Mouse (Mus musculus): ENCODE results near the gene March5. TPM values are rescaled to one million over a fixed set of nuclear protein-coding genes. Genes with fewer than 3 reads are reported as not detected.
A peak's percentile ranks its signal among the peaks of the same experiment; 100 is the strongest.
"Not testable (repeated sequence)": the region's sequence is repeated elsewhere in the genome, so short reads cannot be mapped to it uniquely, and the experiment has no call there.

The March5 gene
- polyA plus RNA-seq, 1 experiment from 2014 or later: 76.9 TPM

- H3K4me3 ChIP-seq: peak overlapping the region; percentile 55
These were observed 29.3 kb upstream of the March5 start for GRCm38 (mm10) chr19:37177819-37178708.

GRCm38 (mm10) chr19:37188366-37188948, 18.9 kb upstream of the March5 start:
- no peak overlapping the region for H3K4me3 ChIP-seq
- H3K9ac ChIP-seq: no peak overlapping the region
- H3K27ac ChIP-seq (replicated peaks): no peak overlapping the region
- ATAC-seq (ENCODE audit: extremely low read depth, insufficient number of reproducible peaks, low FRiP score, low TSS enrichment): no peak
- 45% methylated on average over 4 of the region's 4 CpGs for WGBS
- no peak overlapping the region for H3K4me2 ChIP-seq
- no peaks in the 10 kb centered on the region for H3K27me3 ChIP-seq (replicated peaks)
- no peaks in the 10 kb centered on the region for H3K9me3 ChIP-seq
- no peaks in the 10 kb centered on the region for H3K36me3 ChIP-seq
- peaks cover 17% of the 10 kb centered on the region for H3K4me1 ChIP-seq

More at GRCm38 (mm10) chr19:37177819-37178708, 29.3 kb upstream of the March5 start:
- Histone ChIP-seq H3K27me3 (replicated peaks) (peaks cover 8% of the 10 kb centered on the region), H3K4me1 (peaks cover 17% of the 10 kb centered on the region), H3K27ac (replicated peaks) (peak overlapping the region; percentile 52), H3K9me3 (no peaks in the 10 kb centered on the region), H3K9ac (peak overlapping the region; percentile 71), H3K36me3 (no peaks in the 10 kb centered on the region), H3K4me2 (peak overlapping the region; percentile 67)
- WGBS: 13% methylated on average over 17 of the region's 17 CpGs
- no peak for ATAC-seq (ENCODE audit: extremely low read depth, insufficient number of reproducible peaks, low FRiP score, low TSS enrichment)

DNA sequence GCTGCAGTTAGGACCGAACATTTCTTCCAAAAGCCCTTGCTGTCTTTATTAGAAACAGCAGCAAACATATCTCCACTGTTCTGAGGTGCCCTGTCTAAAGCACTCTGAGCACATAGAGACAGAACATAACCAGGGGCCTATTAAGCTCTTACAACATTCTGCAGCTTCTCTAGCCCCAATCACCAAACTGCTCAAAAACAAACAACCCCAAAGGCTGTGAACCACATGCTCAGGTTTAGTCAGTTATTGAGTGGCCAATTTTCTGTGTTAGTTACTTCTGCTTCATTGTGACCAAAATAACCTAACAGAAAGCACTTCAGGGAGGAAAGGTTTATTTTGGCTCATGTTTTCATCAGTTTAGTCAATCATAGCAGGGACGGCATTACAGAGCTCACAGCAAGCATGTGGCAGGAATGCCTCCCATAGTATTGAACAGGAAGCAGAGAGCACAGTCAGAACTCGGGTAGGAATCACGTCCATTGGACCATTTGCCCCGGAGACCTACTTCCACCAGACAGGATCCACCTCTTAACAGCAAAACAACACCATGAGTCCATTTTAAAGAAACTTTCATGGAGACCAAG, 14.8 kb upstream of the March5 start:
- WGBS: 53% methylated on average over 5 of the region's 5 CpGs
- no peaks in the 10 kb centered on the region for H3K36me3 ChIP-seq
- ATAC-seq (ENCODE audit: extremely low read depth, insufficient number of reproducible peaks, low FRiP score, low TSS enrichment): no peak
- H3K27ac ChIP-seq (replicated peaks): peak overlapping the region; percentile 50; the same call in 1 of the 2 replicates
- H3K9me3 ChIP-seq: no peaks in the 10 kb centered on the region
- H3K9ac ChIP-seq: peak overlapping the region; percentile 37; the same call in 1 of the 2 replicates
- no peak overlapping the region for H3K4me3 ChIP-seq
- no peaks in the 10 kb centered on the region for H3K27me3 ChIP-seq (replicated peaks)
- peaks cover 17% of the 10 kb centered on the region for H3K4me1 ChIP-seq
- H3K4me2 ChIP-seq: no peak overlapping the region

DNA sequence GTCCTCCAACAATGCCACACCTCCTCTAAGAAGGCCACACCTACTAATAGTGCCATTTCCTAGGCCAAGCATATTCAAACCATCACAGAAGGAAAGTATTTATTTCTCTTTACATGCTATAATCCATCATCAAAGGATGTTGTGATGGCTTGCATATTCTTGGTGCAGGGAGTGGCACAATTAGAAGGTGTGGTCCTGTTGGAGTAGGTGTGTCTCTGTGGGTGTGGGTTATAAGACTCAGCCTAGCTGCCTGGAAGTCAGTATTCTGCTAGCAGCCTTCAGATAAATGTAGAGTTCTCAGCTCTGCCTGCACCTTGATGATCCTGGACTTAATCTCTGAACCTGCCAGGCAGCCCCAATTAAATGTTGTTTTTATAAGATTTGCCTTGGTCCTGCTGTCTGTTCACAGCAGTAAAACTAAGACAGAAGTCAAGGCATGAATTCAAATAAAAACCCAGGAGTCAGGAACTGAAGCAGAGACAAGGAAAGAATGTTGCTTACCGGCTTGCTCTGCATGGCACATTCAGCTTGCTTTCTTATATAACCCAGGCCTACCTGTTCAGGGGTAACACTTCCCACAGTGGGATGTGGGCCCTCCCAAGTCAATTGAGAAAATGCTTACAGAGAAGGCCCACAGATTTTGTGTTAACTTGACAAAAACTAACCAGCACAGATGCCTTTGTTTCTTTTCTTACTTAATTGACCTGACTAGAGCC, 9.0 kb upstream of the March5 start:
- Histone ChIP-seq H3K27ac (replicated peaks) (no peak overlapping the region), H3K4me1 (peaks cover 11% of the 10 kb centered on the region), H3K36me3 (no peaks in the 10 kb centered on the region), H3K4me2 (no peak overlapping the region), H3K4me3 (no peak overlapping the region), H3K9ac (no peak overlapping the region), H3K9me3 (no peaks in the 10 kb centered on the region), H3K27me3 (replicated peaks) (no peaks in the 10 kb centered on the region)
- no peak for ATAC-seq (ENCODE audit: extremely low read depth, insufficient number of reproducible peaks, low FRiP score, low TSS enrichment)
- WGBS: 72% methylated on average over 1 of the region's 1 CpGs

- no peak for ATAC-seq (ENCODE audit: extremely low read depth, insufficient number of reproducible peaks, low FRiP score, low TSS enrichment)
- Histone ChIP-seq H3K36me3 (no peaks in the 10 kb centered on the region), H3K27me3 (replicated peaks) (no peaks in the 10 kb centered on the region), H3K9ac (no peak overlapping the region; the same call in 1 of the 2 replicates), H3K27ac (replicated peaks) (peak overlapping the region; percentile 63), H3K4me3 (no peak overlapping the region), H3K9me3 (no peaks in the 10 kb centered on the region), H3K4me2 (0 out of 2 replicates have a peak overlapping the region, but pooled peaks have one; percentile 4), H3K4me1 (peaks cover 11% of the 10 kb centered on the region)
- 50% methylated on average over 2 of the region's 2 CpGs for WGBS
These were observed 7.5 kb upstream of the March5 start for GRCm38 (mm10) chr19:37199889-37200288.

- H3K9ac ChIP-seq: no peak overlapping the region
- no peak overlapping the region for H3K27ac ChIP-seq (replicated peaks)
- WGBS: 90% methylated on average over 1 of the region's 1 CpGs
- no peak overlapping the region for H3K4me3 ChIP-seq
- no peak for ATAC-seq (ENCODE audit: extremely low read depth, insufficient number of reproducible peaks, low FRiP score, low TSS enrichment)
- no peaks in the 10 kb centered on the region for H3K27me3 ChIP-seq (replicated peaks)
- H3K9me3 ChIP-seq: no peaks in the 10 kb centered on the region
- no peak overlapping the region for H3K4me2 ChIP-seq
- no peaks in the 10 kb centered on the region for H3K36me3 ChIP-seq
- peaks cover 20% of the 10 kb centered on the region for H3K4me1 ChIP-seq
These were observed 4.0 kb upstream of the March5 start for GRCm38 (mm10) chr19:37203371-37203770.

- ATAC-seq (ENCODE audit: extremely low read depth, insufficient number of reproducible peaks, low FRiP score, low TSS enrichment); H3K9me3 ChIP-seq; H3K9ac ChIP-seq; H3K4me3 ChIP-seq; H3K36me3 ChIP-seq; H3K27ac ChIP-seq (replicated peaks); H3K27me3 ChIP-seq (replicated peaks): not testable (repeated sequence)
- peaks cover 25% of the 10 kb centered on the region for H3K4me1 ChIP-seq
- peak overlapping the region; percentile 82 for H3K4me2 ChIP-seq
These were observed 2.2 kb upstream of the March5 start for GRCm38 (mm10) chr19:37205155-37205554.

GRCm38 (mm10) chr19:37206641-37207302, 571 bp upstream of the March5 start:
- Histone ChIP-seq H3K4me2 (peak overlapping the region; percentile 82), H3K4me1 (peaks cover 23% of the 10 kb centered on the region), H3K27ac (replicated peaks) (peak overlapping the region; percentile 93), H3K9me3 (no peaks in the 10 kb centered on the region), H3K27me3 (replicated peaks) (no peaks in the 10 kb centered on the region), H3K4me3 (peak overlapping the region; percentile 86), H3K36me3 (peaks cover 14% of the 10 kb centered on the region), H3K9ac (peak overlapping the region; percentile 98)
- peak; percentile 40 for ATAC-seq (ENCODE audit: extremely low read depth, insufficient number of reproducible peaks, low FRiP score, low TSS enrichment)
- WGBS: under 1% methylated on average over 47 of the region's 47 CpGs

DNA sequence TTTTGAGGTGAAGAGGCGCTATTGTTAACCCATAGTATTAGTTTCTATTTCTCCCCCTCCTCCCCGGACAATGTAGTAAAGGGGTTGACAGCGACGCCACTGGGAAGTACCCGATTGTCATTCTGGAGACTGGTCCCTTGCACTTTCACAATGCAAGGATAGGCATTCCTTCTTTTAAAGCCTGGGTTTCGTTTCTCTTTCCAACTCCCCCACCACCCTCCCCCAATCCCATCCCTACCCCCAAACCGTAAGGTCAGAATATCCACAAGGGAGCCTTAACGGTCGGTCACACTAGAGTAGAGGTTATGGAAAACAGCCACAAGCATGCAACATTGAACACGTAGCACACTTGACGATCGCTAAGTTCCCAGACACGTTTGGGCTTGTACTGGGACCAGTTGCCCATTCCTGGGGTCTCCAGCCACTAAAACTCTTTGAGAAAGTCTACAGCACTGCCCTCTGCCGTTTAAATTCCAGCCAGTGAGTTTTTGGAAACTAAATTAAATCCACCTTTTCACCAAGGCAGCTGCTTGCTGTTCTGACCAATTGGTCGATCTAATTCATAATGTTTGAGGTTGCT, 923 bp downstream of the March5 start, which contains the start of gene Cpeb3:
Cpeb3 (minus strand) TSS at position 426 of the 580 bp plus-strand sequence.
- WGBS: under 1% methylated on average over 15 of the region's 15 CpGs
- Histone ChIP-seq H3K36me3 (peaks cover 29% of the 10 kb centered on the region), H3K9me3 (no peaks in the 10 kb centered on the region), H3K27ac (replicated peaks) (peak within 1 kb of the TSS; percentile 93), H3K4me3 (peak within 1 kb of the TSS; percentile 86), H3K27me3 (replicated peaks) (no peaks in the 10 kb centered on the region), H3K4me1 (peaks cover 26% of the 10 kb centered on the region), H3K4me2 (peak within 1 kb of the TSS; percentile 82), H3K9ac (peak within 1 kb of the TSS; percentile 98)
- ATAC-seq (ENCODE audit: extremely low read depth, insufficient number of reproducible peaks, low FRiP score, low TSS enrichment): no peak

DNA sequence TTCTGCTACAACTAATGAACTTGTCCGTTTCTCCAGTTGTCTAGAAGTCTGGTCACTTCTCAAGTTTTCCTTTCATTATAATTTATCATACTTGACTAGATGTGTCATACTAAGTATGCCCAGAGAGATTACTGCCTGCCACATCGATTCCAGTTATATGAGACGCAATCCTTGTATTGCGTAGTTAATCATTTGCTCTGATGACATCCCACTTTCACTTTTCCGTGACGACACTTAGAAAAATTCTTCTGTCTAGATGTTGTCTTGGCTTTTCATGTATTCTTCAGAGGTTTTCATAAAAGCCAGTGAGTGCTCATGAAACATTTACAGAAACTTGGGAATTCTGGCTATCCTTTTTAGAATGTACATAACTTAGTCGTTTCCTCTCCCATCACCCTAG, 1.6 kb downstream of the March5 start:
- Histone ChIP-seq H3K4me3 (peak overlapping the region; percentile 86), H3K4me2 (peak overlapping the region; percentile 82), H3K36me3 (peaks cover 35% of the 10 kb centered on the region), H3K4me1 (peaks cover 31% of the 10 kb centered on the region), H3K9me3 (no peaks in the 10 kb centered on the region), H3K27me3 (replicated peaks) (no peaks in the 10 kb centered on the region), H3K27ac (replicated peaks) (peak overlapping the region; percentile 93), H3K9ac (peak overlapping the region; percentile 98)
- ATAC-seq (ENCODE audit: extremely low read depth, insufficient number of reproducible peaks, low FRiP score, low TSS enrichment): no peak
- WGBS: 72% methylated on average over 7 of the region's 7 CpGs

Measured in heart, embryonic 13.5 days (tissue).